Mouse (Mus musculus) hindbrain, embryonic 15.5 days (tissue): ENCODE measurements around the gene Hacl1. TPM values are rescaled to one million over a fixed set of nuclear protein-coding genes. Genes with fewer than 3 reads are reported as not detected.

Experiments used
- ATAC-seq: fragments of 200-750 bp; cut with Nextera tagmentation; 2 replicates; pipeline ENCODE4 v1.8.0; 2017; ENCODE audit warnings: low read depth, moderate number of reproducible peaks, moderate TSS enrichment; ENCODE audit not compliant: low FRiP score
- H3K27ac ChIP-seq: fragments of 300-500 bp; sonication (generic); replicated peaks from 2 replicates; pipeline ENCODE4 v1.5.1; 2015; ENCODE audit warnings: mild to moderate bottlenecking, inconsistent platforms
- H3K27me3 ChIP-seq: fragments of 300-500 bp; sonication (generic); 2 replicates; pipeline ENCODE4 v1.6.1; 2015; ENCODE audit warnings: control low read depth, inconsistent platforms
- H3K36me3 ChIP-seq: fragments of 300-500 bp; sonication (generic); 2 replicates; pipeline ENCODE4 v1.6.1; 2015; ENCODE audit warnings: control low read depth, inconsistent platforms
- H3K4me1 ChIP-seq: fragments of 300-500 bp; sonication (generic); replicated peaks from 2 replicates; pipeline ENCODE4 v1.6.1; 2015; ENCODE audit warnings: control low read depth, inconsistent platforms
- H3K4me2 ChIP-seq: fragments of 300-500 bp; sonication (generic); 2 replicates; pipeline ENCODE4 v1.6.1; 2015; ENCODE audit warnings: moderate library complexity, mild to moderate bottlenecking, inconsistent platforms
- H3K4me3 ChIP-seq: fragments of 300-500 bp; sonication (generic); 2 replicates; pipeline ENCODE4 v1.5.1; 2015; ENCODE audit warnings: mild to moderate bottlenecking, inconsistent platforms
- H3K9ac ChIP-seq: fragments of 300-500 bp; sonication (generic); 2 replicates; pipeline ENCODE4 v1.6.1; 2015; ENCODE audit warnings: inconsistent platforms
- H3K9me3 ChIP-seq: fragments of 300-500 bp; sonication (generic); 2 replicates; pipeline ENCODE4 v1.6.1; 2016; ENCODE audit warnings: control low read depth, inconsistent platforms
- WGBS: fragments of 180-500 bp; shearing (Covaris S2); methylation state at CpG from one replicate; pipeline ENCODE4 v1.1.7; 2015; 5-methylcytosine and 5-hydroxymethylcytosine counted together
- polyA plus RNA-seq: library from polyadenylated mRNA; unstranded; fragments of >200 nt; fragmentation: Nextera tagmentation; extraction: Ambion mirVana; gene quantifications from 2 replicates; pipeline ENCODE4 v1.2.1, GENCODE M21; 2015

Hacl1 gene
- polyA plus RNA-seq, 1 experiment from 2014 or later, result 11.0 TPM

DNA sequence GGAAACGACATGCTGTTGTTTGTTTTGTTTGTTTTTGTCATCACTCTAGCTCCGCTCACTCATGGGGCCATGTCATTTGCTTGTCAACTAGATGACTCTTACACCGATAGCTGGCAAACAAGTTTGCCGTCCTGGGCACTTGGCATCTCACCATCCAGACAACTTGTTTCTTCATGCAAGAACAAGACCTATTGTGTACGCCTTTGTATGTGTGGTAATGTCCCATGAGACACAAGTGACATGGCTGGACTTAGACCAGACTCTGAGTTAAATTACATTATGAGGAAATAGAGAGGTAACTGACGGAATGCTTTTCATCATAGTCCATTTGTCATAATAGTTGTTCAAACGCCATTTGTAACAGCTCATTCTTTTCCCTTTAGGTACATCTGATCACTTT, 4.8 kb upstream of the Hacl1 start:
- no peak for ATAC-seq
- H3K4me1 ChIP-seq, result peaks cover 9% of the 10 kb centered on the region
- no peaks in the 10 kb centered on the region for H3K27me3 ChIP-seq
- H3K4me3 ChIP-seq, result no peak overlapping the region
- H3K9ac ChIP-seq, result no peak overlapping the region
- H3K9me3 ChIP-seq, result no peaks in the 10 kb centered on the region
- H3K36me3 ChIP-seq, result no peaks in the 10 kb centered on the region
- H3K27ac ChIP-seq, result no peak overlapping the region
- no peak overlapping the region for H3K4me2 ChIP-seq
- WGBS, result 90% methylated on average over 7 of the region's 7 CpGs

DNA sequence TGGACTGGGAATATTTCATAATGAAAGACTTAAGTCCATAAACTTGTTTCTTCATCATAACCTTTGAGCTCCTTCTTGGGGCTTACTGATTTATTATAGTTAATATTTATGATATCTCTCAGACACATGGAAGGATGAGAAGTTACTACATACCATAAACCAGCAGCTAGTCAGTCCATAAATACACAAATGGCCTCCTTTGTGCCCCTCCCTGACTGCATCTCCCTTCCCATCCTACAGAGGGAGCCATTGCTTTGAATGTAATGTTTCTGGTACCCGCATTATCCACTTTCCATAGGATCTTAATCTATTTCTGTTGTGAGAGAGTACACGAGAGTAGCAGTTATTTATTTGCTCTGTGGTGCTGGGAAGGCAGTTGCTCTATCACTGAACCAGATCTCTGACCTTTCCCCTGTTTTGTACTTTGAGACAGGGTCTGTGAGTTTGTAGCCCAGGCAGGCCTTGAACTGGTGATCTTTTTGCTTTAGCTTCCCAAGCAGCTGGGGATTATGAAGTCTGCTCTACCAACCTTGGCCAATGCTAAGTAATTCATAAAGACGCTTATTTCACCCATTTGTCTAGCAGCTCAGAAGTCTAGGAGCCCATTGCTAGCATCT, 4.0 kb upstream of the Hacl1 start:
- ATAC-seq, result no peak
- peaks cover 15% of the 10 kb centered on the region for H3K4me1 ChIP-seq
- no peak overlapping the region for H3K4me2 ChIP-seq
- no peaks in the 10 kb centered on the region for H3K36me3 ChIP-seq
- H3K9me3 ChIP-seq, result no peaks in the 10 kb centered on the region
- H3K4me3 ChIP-seq, result no peak overlapping the region
- no peak overlapping the region for H3K9ac ChIP-seq
- WGBS, result 71% methylated on average over 3 of the region's 3 CpGs
- H3K27ac ChIP-seq, result no peak overlapping the region
- no peaks in the 10 kb centered on the region for H3K27me3 ChIP-seq

DNA sequence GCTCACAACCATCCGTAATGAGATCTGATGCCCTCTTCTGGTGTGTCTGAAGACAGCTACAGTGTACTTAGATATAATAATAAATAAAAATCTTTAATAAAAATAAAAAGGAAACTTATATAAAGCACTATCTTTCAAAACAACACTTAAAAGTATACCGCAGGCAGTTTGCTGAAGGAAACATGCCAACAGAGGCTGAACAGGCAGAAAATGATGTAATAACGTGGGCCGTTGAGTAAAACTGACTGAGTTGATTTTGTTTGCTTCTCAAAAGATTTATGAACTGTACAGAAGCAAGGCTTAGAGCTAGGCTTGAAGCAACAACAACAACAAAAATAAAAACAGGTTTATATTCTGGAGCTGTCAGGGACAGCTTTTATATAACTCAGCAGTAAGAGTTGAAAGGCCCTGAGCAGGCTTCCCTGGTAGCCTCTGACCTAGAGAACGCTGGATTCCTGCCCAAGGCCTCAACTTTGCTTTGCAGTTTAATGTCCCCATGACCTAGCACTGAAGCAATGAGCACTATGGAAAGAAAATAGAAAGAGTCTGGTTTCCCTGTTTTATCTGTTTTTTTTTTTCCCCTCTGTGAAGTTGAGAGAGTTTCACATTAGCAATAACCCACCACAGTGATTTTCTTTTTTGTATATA, 3.2 kb upstream of the Hacl1 start:
- WGBS, result 96% methylated on average over 5 of the region's 5 CpGs
- Histone ChIP-seq H3K36me3 (no peaks in the 10 kb centered on the region), H3K4me3 (no peak overlapping the region), H3K4me2 (no peak overlapping the region), H3K4me1 (peaks cover 18% of the 10 kb centered on the region), H3K9me3 (no peaks in the 10 kb centered on the region), H3K9ac (no peak overlapping the region), H3K27ac (no peak overlapping the region), H3K27me3 (no peaks in the 10 kb centered on the region)
- ATAC-seq, result no peak

DNA sequence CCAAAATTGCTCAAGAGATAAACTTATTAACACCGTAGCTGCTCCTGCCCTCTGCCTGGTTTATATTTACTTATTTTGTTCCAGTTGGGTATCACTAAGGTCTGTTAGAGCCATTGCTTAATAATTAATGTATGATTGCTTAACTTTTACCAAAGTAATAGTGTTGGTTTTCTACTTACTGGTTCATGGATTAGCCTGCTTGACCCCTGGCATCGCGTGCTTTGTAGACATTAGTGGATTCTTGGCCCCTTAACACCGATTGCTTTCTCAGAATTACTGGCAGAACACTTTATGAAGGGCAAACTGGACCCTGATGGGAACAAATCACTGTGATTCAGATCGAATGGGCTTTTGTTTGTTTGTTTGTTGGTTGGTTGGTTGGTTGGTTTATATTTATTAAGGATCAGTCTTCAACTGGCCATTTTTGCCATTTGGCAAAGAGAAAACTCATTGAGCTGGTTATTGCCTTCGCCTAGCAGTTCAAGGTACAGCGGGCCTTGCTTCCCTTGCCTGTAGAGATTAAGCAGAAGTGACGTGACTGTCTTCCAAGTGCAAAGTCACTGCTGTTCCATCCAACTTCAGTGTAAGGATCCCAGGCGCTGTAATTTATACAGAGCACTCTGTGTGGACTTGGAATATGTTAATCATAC, 545 bp upstream of the Hacl1 start:
- peak overlapping the region; percentile 66 for H3K4me3 ChIP-seq
- H3K27ac ChIP-seq, result no peak overlapping the region; the same call in 1 of the 2 replicates
- ATAC-seq, result no peak
- no peaks in the 10 kb centered on the region for H3K27me3 ChIP-seq
- H3K4me2 ChIP-seq, result peak overlapping the region; percentile 98
- peaks cover 18% of the 10 kb centered on the region for H3K4me1 ChIP-seq
- peak overlapping the region; percentile 63 for H3K9ac ChIP-seq
- no peaks in the 10 kb centered on the region for H3K36me3 ChIP-seq
- WGBS, result 74% methylated on average over 9 of the region's 9 CpGs
- no peaks in the 10 kb centered on the region for H3K9me3 ChIP-seq

DNA sequence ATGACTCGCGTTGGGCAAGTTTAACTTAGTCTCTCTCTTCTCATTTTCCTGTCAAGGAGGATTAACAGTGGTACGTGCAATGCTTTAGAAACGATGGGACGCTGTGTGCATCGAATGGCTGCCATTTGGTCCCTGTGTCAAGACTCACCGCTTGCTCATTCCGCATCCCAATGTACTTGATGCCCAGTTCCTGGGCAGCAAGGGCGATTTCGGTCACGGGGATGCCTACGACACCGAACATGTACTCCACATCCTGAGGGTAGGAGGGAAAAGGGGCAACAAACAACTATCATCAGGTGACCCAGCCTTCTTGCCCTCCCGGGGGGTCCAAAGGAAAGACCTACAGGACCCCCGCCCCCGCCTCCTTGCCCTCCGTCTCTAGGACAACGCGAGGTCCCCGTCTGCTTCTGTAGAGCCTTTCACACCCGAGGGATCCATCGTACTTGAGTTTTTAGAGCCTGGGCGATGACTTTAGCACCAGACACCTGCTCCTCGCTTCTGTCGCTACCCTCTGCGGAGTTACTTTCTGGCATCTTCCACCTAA, 668 bp downstream of the Hacl1 start, which contains the start of gene Gm49387:
Gene Gm49387, minus strand, starts transcription at position 533 of the 544 bp plus-strand sequence.
- Histone ChIP-seq H3K9me3 (no peaks in the 10 kb centered on the region), H3K4me1 (peaks cover 18% of the 10 kb centered on the region), H3K4me3 (peak within 1 kb of the TSS; percentile 66), H3K4me2 (peak within 1 kb of the TSS; percentile 98), H3K27ac (peak within 1 kb of the TSS; percentile 89), H3K27me3 (no peaks in the 10 kb centered on the region), H3K9ac (peak within 1 kb of the TSS; percentile 63), H3K36me3 (no peaks in the 10 kb centered on the region)
- WGBS, result 3% methylated on average over 26 of the region's 26 CpGs
- ATAC-seq, result peak; percentile 71; the same call in 1 of the 2 replicates

DNA sequence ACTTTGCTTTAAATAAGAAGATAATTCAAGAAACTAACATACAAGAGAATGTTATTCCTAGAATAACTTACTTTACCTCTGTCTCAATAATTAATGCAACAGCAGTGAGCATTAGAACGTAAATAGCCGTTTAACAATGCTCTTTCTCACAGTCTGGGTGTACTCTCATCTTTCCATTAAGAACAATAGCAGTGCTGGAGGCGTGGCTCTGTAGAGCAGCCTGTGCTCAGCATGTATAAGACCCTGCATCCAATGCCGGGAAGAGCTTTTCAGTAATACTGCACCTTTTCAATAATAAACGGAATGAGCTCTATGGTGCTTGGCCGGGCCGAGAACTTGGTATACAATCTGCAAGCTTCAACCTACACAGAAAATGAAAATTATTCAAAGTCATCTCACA, 10.4 kb downstream of the Hacl1 start:
- ATAC-seq, result 0 out of 2 replicates have a peak, but pooled peaks have one; percentile 65
- no peaks in the 10 kb centered on the region for H3K4me1 ChIP-seq
- WGBS, result 20% methylated on average over 7 of the region's 7 CpGs
- no peak overlapping the region for H3K4me2 ChIP-seq
- H3K36me3 ChIP-seq, result no peaks in the 10 kb centered on the region
- H3K27ac ChIP-seq, result no peak overlapping the region
- H3K27me3 ChIP-seq, result no peaks in the 10 kb centered on the region
- H3K4me3 ChIP-seq, result no peak overlapping the region
- no peaks in the 10 kb centered on the region for H3K9me3 ChIP-seq
- H3K9ac ChIP-seq, result no peak overlapping the region

DNA sequence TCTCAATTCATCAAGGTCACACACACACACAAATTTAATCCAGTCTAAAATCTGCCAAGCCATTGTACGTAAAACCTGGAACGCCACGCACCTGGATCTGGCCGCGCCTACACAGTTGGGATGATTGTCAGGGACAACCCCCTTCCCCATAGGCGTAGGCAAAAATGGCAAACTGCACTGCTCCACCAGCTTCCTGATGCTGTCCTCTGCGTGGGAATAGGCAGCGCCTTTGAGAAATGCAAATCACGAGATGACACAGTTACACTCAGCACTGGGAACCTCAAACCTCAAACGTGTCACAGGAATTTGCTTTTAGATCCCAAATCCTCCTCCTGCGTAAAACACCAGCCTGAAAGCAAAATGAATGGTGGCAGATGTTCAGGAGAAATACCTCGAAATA, 18.3 kb downstream of the Hacl1 start:
- no peak for ATAC-seq

DNA sequence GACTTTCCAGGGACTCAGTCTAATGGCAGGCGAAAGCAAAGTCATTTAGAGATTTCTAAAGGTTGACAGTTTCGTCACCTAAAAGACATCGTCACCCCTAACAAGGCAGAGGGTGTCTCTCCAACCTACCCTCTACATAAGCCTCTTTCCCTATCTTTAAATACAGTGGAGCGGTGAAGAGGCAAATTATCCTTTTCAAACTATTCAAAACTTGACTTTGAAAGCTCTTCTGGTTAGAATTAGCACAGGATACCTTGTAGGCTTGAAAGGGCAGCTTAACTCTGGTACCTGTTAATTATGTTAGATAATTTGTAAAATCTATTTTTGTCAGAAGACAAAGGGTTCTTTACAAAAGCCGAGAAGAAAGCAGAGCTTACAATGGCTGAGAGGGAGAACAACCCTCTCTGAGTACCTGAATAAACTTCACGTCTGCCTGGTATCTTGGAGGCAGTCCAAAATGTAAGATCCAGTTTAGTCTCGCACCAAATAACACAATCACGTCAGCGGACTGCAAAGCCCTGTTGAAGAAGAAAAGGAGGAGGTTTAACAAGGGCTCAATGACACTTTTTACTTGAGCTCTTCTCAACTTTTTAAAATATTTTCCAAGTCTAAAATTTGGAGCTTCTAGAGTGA, 20.4 kb downstream of the Hacl1 start:
- no peaks in the 10 kb centered on the region for H3K27me3 ChIP-seq
- no peak overlapping the region for H3K4me2 ChIP-seq
- no peak overlapping the region for H3K4me3 ChIP-seq
- no peak for ATAC-seq
- 72% methylated on average over 9 of the region's 9 CpGs for WGBS
- no peak overlapping the region for H3K9ac ChIP-seq
- no peak overlapping the region for H3K27ac ChIP-seq
- no peaks in the 10 kb centered on the region for H3K9me3 ChIP-seq
- H3K4me1 ChIP-seq, result no peaks in the 10 kb centered on the region
- H3K36me3 ChIP-seq, result no peaks in the 10 kb centered on the region

More for the DNA sequence above, 18.3 kb downstream of the Hacl1 start:
- Histone ChIP-seq H3K4me1 (no peaks in the 10 kb centered on the region), H3K36me3 (no peaks in the 10 kb centered on the region), H3K27me3 (no peaks in the 10 kb centered on the region), H3K27ac (no peak overlapping the region), H3K4me2 (no peak overlapping the region), H3K4me3 (no peak overlapping the region), H3K9ac (no peak overlapping the region), H3K9me3 (no peaks in the 10 kb centered on the region)
- WGBS, result 88% methylated on average over 12 of the region's 12 CpGs

DNA sequence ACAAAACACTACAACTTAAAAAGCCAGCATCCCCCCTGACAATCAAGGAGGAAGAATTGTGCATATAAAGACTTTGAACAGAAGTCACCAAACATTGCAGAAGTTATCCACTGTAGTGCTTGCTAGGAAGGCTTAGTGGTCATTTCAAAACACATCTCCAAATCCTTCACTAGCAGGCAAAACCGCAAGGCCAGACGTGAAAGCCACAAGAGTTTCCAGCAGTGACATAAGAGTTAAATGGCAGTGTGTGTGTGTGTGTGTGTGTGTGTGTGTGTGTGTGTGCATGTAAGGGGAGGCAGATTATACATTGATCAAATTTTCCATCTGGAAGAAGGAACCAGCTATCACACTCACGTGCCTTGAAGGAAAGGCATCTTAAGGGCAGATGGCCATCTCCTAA, 23.1 kb downstream of the Hacl1 start:
- WGBS, result 86% methylated on average over 3 of the region's 3 CpGs
- Histone ChIP-seq H3K36me3 (no peaks in the 10 kb centered on the region), H3K4me2 (no peak overlapping the region), H3K27me3 (no peaks in the 10 kb centered on the region), H3K4me1 (no peaks in the 10 kb centered on the region), H3K9ac (no peak overlapping the region), H3K4me3 (no peak overlapping the region), H3K27ac (no peak overlapping the region), H3K9me3 (no peaks in the 10 kb centered on the region)
- no peak for ATAC-seq

DNA sequence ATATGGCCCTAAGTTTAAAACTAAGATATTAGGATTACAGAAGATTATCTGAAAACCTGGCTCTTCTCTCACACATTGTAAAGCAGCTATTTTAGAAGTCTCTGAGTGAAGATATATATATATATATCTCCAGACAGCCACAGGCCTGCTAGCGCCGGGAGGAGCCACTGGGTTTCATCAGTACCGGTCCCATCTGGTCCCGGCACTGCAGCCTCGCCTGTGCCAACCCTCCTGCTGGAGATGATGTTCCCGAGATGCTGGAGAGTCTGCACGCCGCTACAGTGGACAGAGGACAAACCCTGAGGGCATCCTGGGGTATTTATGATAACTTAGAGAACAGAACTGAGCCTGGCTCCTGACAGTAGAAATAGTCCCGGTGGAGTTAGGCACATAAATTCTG, 23.9 kb downstream of the Hacl1 start:
- no peaks in the 10 kb centered on the region for H3K27me3 ChIP-seq
- no peaks in the 10 kb centered on the region for H3K4me1 ChIP-seq
- H3K4me3 ChIP-seq, result no peak overlapping the region
- H3K36me3 ChIP-seq, result no peaks in the 10 kb centered on the region
- 87% methylated on average over 9 of the region's 9 CpGs for WGBS
- H3K9ac ChIP-seq, result no peak overlapping the region
- H3K9me3 ChIP-seq, result no peaks in the 10 kb centered on the region
- no peak overlapping the region for H3K27ac ChIP-seq
- ATAC-seq, result no peak
- no peak overlapping the region for H3K4me2 ChIP-seq

DNA sequence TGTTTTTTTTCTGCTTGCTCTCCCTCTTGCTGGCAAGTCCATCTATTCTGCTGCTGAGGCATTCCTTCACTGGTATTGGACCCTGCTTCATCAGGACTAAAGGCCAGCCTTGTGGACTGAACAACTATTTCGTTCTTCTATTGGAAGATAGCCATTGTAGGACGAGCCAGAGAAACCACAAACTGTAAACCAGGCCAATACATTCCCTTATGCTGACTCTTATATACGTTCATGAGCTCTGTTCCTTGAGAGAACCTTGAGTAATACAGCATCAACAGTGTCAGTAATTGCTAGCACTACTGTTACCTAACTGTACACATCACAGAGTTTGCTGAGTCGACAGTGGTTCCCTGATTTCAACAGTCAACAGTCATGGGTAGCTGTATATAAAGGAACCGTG, 27.4 kb downstream of the Hacl1 start:
- no peak for ATAC-seq
- H3K36me3 ChIP-seq, result no peaks in the 10 kb centered on the region
- no peak overlapping the region for H3K9ac ChIP-seq
- no peak overlapping the region for H3K4me2 ChIP-seq
- 87% methylated on average over 5 of the region's 5 CpGs for WGBS
- H3K27me3 ChIP-seq, result no peaks in the 10 kb centered on the region
- no peaks in the 10 kb centered on the region for H3K4me1 ChIP-seq
- no peaks in the 10 kb centered on the region for H3K9me3 ChIP-seq
- no peak overlapping the region for H3K4me3 ChIP-seq
- no peak overlapping the region for H3K27ac ChIP-seq

DNA sequence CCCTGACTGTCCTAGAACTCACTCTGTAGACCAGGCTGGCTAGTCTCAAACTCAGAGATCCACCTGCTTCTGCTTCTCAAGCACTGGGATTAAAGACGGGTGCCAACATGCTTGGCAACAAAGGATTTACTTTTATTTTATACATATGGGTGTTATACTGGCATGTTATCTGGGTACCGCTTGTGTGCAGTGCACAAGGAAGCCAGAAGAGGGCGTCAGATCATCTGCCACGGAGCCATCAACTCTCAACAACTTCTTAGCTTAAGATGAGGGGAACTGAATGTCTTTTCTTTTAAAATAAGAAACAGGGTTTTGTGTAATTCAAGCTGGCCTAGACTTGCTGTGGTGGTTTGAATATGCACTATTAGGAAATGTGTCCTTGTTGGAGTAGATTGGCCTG, 29.1 kb downstream of the Hacl1 start:
- Histone ChIP-seq H3K27me3 (no peaks in the 10 kb centered on the region), H3K4me1 (no peaks in the 10 kb centered on the region), H3K4me2 (no peak overlapping the region), H3K4me3 (no peak overlapping the region), H3K9ac (no peak overlapping the region), H3K9me3 (no peaks in the 10 kb centered on the region), H3K27ac (no peak overlapping the region), H3K36me3 (no peaks in the 10 kb centered on the region)
- no peak for ATAC-seq
- 70% methylated on average over 4 of the region's 4 CpGs for WGBS
